Mouse (Mus musculus) intestine, postnatal 0 days (tissue): ENCODE measurements around the gene Uaca. TPM values are rescaled to one million over a fixed set of nuclear protein-coding genes. Genes with fewer than 3 reads are reported as not detected.

Experiments
- ATAC-seq: fragments of 200-750 bp; cut with Nextera tagmentation; 2 replicates; pipeline ENCODE4 v1.8.0; 2017; ENCODE audit warnings: mild to moderate bottlenecking, moderate TSS enrichment, moderate library complexity
- H3K27ac ChIP-seq: fragments of 300-500 bp; sonication (generic); 2 replicates; pipeline ENCODE4 v1.5.1; 2014; ENCODE audit warnings: mild to moderate bottlenecking, low read depth, low read length, moderate library complexity
- H3K27me3 ChIP-seq: fragments of 300-500 bp; sonication (generic); replicated peaks from 2 replicates; pipeline ENCODE4 v1.6.1; 2014; ENCODE audit warnings: low read length, mixed read lengths; ENCODE audit not compliant: control insufficient read depth, insufficient read depth
- H3K36me3 ChIP-seq: fragments of 300-500 bp; sonication (generic); 2 replicates; pipeline ENCODE4 v1.6.1; 2014; ENCODE audit warnings: mild to moderate bottlenecking, moderate library complexity; ENCODE audit not compliant: control insufficient read depth, insufficient read depth
- H3K4me1 ChIP-seq: fragments of 300-500 bp; sonication (generic); replicated peaks from 2 replicates; pipeline ENCODE4 v1.6.1; 2014; ENCODE audit warnings: antibody characterized with exemption, low read length, mixed read lengths; ENCODE audit not compliant: control insufficient read depth, insufficient read depth
- H3K4me2 ChIP-seq: fragments of 300-500 bp; sonication (generic); replicated peaks from 2 replicates; pipeline ENCODE4 v1.6.1; 2014; ENCODE audit warnings: low read depth, mild to moderate bottlenecking, moderate library complexity
- H3K4me3 ChIP-seq: fragments of 300-500 bp; sonication (generic); 2 replicates; pipeline ENCODE4 v1.5.1; 2014; ENCODE audit warnings: low read depth, low read length
- H3K9ac ChIP-seq: fragments of 300-500 bp; sonication (generic); 2 replicates; pipeline ENCODE4 v1.6.1; 2014; ENCODE audit warnings: mild to moderate bottlenecking, low read depth, low read length
- H3K9me3 ChIP-seq: fragments of 300-500 bp; sonication (generic); 2 replicates; pipeline ENCODE4 v1.6.1; 2016; ENCODE audit warnings: mixed run types; ENCODE audit not compliant: control insufficient read depth
- CTCF ChIP-seq: sonication (generic); IDR thresholded peaks from 2 replicates; pipeline ENCODE4 v1.5.1; 2016; ENCODE audit warnings: low read depth, mild to moderate bottlenecking, control low read depth, antibody characterized with exemption, moderate library complexity
- whole genome bisulfite sequencing: fragments of 180-500 bp; shearing (Covaris S2); extraction: QIAGEN DNeasy Blood & Tissue Kit; methylation state at CpG from one replicate; pipeline ENCODE4 v1.1.7; 2014; 5-methylcytosine and 5-hydroxymethylcytosine counted together
- polyA plus RNA-seq: library from polyadenylated mRNA; unstranded; fragments of >200 nt; fragmentation: Nextera tagmentation; extraction: Ambion mirVana; gene quantifications from 2 replicates; pipeline ENCODE4 v1.2.1, GENCODE M21; 2015

The Uaca gene
- polyA plus RNA-seq, 1 experiment from 2014 or later, result 34.6 TPM

DNA sequence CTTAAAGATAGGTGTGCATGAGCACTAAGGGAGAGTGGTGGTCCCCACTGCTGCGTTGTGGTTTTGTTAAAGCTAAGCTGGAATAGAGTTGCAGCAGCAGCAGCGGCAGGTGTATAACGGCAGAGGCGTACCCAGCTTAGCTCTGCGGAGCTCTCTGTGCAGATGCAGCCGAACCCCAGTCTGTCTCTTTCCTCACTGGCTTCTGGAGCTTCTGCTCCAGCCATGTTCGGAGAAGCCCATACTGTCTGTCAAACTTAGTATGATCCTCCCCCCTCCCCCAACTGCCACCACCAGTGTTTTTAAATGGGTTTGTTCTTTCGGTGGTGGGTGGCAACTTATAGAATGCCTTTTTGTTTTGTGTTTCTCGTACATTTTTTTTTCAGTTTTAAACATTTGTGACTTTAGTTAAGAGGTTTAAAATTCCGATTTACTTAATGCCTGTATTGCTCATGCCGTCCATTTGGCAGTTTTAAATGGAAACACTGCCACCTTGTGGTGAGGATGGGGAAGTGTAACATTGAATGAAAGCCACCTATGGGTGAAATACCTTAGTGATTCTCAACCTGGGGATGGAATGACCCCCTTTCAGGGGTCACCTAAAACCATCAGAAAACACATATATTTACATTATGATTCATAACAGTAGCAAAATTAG lies 64.1 kb downstream of the Uaca start:
- Histone ChIP-seq H3K27me3 (no peaks in the 10 kb centered on the region), H3K4me3 (no peak overlapping the region), H3K4me1 (no peaks in the 10 kb centered on the region), H3K27ac (no peak overlapping the region), H3K4me2 (peak overlapping the region; percentile 28), H3K9me3 (no peaks in the 10 kb centered on the region), H3K9ac (no peak overlapping the region), H3K36me3 (peaks cover 76% of the 10 kb centered on the region)
- no peak for ATAC-seq
- TF ChIP-seq CTCF, result peak; percentile 89
- 38% methylated on average over 11 of the region's 11 CpGs for WGBS

GRCm38 (mm10) chr9:60859031-60859430 lies 64.7 kb downstream of the Uaca start:
- no peak overlapping the region for H3K9ac ChIP-seq
- H3K27ac ChIP-seq, result no peak overlapping the region
- no peak for TF ChIP-seq CTCF
- H3K9me3 ChIP-seq, result no peaks in the 10 kb centered on the region
- H3K36me3 ChIP-seq, result peaks cover 75% of the 10 kb centered on the region
- no peaks in the 10 kb centered on the region for H3K27me3 ChIP-seq
- no peak for ATAC-seq
- no peak overlapping the region for H3K4me3 ChIP-seq
- no peaks in the 10 kb centered on the region for H3K4me1 ChIP-seq
- H3K4me2 ChIP-seq, result no peak overlapping the region
- WGBS, result 78% methylated on average over 9 of the region's 9 CpGs

GRCm38 (mm10) chr9:60861030-60861429 lies 66.7 kb downstream of the Uaca start:
- no peak overlapping the region for H3K4me3 ChIP-seq
- H3K27ac ChIP-seq, result no peak overlapping the region
- H3K9ac ChIP-seq, result no peak overlapping the region
- H3K27me3 ChIP-seq, result no peaks in the 10 kb centered on the region
- H3K4me1 ChIP-seq, result no peaks in the 10 kb centered on the region
- no peak for ATAC-seq
- no peaks in the 10 kb centered on the region for H3K9me3 ChIP-seq
- H3K4me2 ChIP-seq, result no peak overlapping the region
- 94% methylated on average over 5 of the region's 5 CpGs for WGBS
- TF ChIP-seq CTCF, result no peak
- peaks cover 75% of the 10 kb centered on the region for H3K36me3 ChIP-seq

GRCm38 (mm10) chr9:60864664-60865063 lies 70.3 kb downstream of the Uaca start:
- H3K9me3 ChIP-seq, result no peaks in the 10 kb centered on the region
- H3K27ac ChIP-seq, result no peak overlapping the region
- H3K36me3 ChIP-seq, result peaks cover 81% of the 10 kb centered on the region
- H3K4me1 ChIP-seq, result no peaks in the 10 kb centered on the region
- H3K4me3 ChIP-seq, result no peak overlapping the region
- 86% methylated on average over 9 of the region's 9 CpGs for WGBS
- H3K27me3 ChIP-seq, result no peaks in the 10 kb centered on the region
- no peak overlapping the region for H3K4me2 ChIP-seq
- no peak for TF ChIP-seq CTCF
- no peak for ATAC-seq
- H3K9ac ChIP-seq, result no peak overlapping the region

GRCm38 (mm10) chr9:60865866-60866265 lies 71.5 kb downstream of the Uaca start:
- no peak for TF ChIP-seq CTCF

GRCm38 (mm10) chr9:60870451-60870850 lies 76.1 kb downstream of the Uaca start:
- H3K27me3 ChIP-seq, result no peaks in the 10 kb centered on the region
- ATAC-seq, result no peak
- H3K4me3 ChIP-seq, result no peak overlapping the region
- H3K4me2 ChIP-seq, result no peak overlapping the region
- WGBS, result 91% methylated on average over 18 of the region's 18 CpGs
- H3K36me3 ChIP-seq, result peaks cover 83% of the 10 kb centered on the region
- H3K4me1 ChIP-seq, result no peaks in the 10 kb centered on the region
- H3K9me3 ChIP-seq, result no peaks in the 10 kb centered on the region
- no peak overlapping the region for H3K27ac ChIP-seq
- no peak overlapping the region for H3K9ac ChIP-seq
- no peak for TF ChIP-seq CTCF

More at GRCm38 (mm10) chr9:60865866-60866265, 71.5 kb downstream of the Uaca start:
- WGBS, result 70% methylated on average over 4 of the region's 4 CpGs
- H3K4me2 ChIP-seq, result no peak overlapping the region
- H3K36me3 ChIP-seq, result peaks cover 82% of the 10 kb centered on the region
- H3K27me3 ChIP-seq, result no peaks in the 10 kb centered on the region
- H3K27ac ChIP-seq, result peak overlapping the region; percentile 35; the same call in 1 of the 2 replicates
- no peaks in the 10 kb centered on the region for H3K9me3 ChIP-seq
- no peak overlapping the region for H3K4me3 ChIP-seq
- no peaks in the 10 kb centered on the region for H3K4me1 ChIP-seq
- H3K9ac ChIP-seq, result no peak overlapping the region
- ATAC-seq, result no peak
